Mouse (Mus musculus): ENCODE data around the gene Ogfod1.

GRCm38 (mm10) chr8:94052696-94053095, 15.7 kb downstream of the Ogfod1 start:
- TF ChIP-seq CTCF (IDR thresholded peaks at IDR 0.05; ENCODE audit: borderline replicate concordance, insufficient read depth, low read depth, low read length) (no peak), POLR2A (IDR thresholded peaks at IDR 0.05; ENCODE audit: borderline replicate concordance, insufficient read depth, low read length) (no peak)
